Mouse (Mus musculus): Measurements from ENCODE around the gene Fam24b. TPM values are rescaled to one million over a fixed set of nuclear protein-coding genes. Genes with fewer than 3 reads are reported as not detected.

Gene Fam24b
- polyA plus RNA-seq (2012; fragmentation: generic; extraction: Trizol) = under 1 TPM in 1 of 2 experiments, not detected in 1; 0.15 TPM

DNA sequence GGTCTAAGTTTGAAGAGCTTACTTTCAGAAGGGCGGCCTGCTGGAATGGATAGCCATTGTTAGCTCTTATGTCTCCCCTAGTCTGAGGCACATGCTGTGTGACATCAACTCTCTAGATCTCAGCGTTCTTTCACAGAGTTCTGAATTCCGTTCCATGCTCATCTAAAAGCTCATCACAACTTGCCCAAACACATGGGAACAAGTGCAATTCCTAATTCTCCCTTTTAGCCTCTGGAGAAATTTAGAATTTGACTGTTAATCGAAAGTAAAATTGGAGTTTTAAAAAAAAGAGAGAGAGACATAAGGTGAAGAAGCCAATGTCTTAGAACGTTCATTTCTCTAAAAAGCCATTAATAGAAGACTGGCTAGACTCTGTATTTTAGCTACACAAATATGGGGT, at the start of gene Fam24b:
Fam24b (minus strand) TSS at position 101 of the 400 bp plus-strand sequence.

DNA sequence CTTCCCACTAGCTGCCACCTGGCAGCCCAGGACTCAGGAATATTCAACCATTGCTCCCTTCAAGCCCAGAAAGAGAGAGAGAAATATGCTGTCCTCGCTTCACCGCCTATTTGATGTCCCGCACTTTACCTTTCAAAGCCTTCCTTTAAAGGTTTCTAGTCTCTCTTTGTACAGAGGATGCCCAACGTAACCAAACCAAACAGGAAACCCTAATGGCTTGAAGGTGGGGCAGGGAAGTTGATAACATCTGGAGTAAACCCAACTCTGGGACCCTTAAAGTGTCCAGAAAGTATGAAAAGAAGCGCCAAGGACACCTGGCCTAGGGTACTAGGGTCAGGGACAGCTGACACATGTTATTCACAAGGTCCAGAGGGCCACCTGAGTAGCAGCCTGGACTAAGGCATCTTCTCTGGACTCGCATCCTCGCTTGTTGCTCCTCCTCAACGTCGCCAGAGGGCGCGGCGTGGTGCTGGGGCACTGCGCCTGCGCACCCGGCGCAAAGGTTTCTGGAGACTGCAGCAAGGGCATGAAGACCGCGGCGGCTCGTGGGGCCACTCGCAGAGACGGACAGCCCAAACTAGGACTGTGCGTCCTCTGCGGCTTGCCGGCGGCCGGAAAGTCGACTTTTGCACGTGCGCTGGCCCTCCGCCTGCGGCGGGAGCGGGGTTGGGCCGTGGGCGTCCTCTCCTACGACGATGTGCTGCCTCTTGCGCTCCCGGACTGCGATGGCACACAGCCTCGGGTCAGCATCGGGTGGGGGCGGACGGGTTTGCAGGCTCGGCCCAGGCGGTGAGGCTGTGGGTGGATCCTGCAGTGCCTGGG, 41.5 kb upstream of the Fam24b start, which contains the start of gene Pstk:
Pstk (plus strand) TSS at position 494 of the 822 bp plus-strand sequence.

DNA sequence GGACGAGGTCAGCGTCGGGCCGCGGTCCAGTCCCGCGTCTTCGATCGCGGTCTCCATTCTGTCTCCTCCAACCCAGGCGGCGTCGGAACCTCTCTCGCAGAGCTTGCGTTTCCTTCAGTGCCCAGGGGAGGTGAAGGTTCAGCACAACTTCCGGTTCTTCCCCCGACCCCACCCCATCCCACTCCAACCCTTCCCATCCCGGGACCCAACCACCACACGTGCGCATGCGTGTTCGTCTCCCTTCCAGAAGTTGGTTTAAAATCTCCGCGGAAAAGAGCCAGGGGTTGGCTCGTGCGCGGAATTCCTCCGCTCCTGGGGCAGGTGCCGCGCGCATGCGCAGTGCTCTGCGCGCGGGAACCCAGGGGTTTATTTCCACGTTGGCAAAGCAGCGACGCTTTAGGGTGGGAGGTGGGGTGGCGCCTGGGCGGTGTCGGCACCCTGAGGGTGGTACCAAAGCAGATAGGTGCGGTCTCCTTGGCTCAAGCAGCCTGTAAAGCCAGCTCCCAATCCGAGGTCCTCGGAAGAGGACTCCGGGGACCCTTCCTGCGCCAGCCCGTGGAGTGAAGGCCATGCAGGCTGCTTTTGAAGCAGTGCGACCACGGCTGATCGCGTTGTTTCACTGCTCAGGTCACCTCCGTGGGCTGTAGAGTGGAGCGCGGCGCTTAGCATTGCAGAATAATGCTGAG, 33.4 kb upstream of the Fam24b start, which contains the start of gene 2310057M21Rik:
2310057M21Rik (minus strand) TSS at position 145 of the 686 bp plus-strand sequence.

DNA sequence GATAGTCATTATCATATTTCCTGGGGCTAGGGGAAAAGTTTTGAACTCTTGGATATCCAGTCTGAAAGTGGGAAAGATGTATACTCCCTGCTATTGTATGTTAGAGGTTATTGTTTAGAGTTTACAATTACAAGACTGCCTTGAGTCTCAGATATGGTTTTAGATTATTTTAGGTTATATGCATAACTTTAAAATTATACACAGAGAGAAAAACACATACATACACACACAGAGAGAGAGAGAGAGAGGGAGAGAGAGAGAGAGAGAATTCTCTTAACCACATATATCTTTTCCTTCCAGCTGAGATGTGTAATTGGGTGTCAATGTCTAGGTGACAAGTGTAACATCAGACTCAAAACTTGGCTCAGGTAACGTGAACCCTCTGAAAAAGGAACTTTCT, 4.2 kb upstream of the Fam24b start, which contains the start of gene Fam24a:
Fam24a (plus strand) TSS at position 301 of the 400 bp plus-strand sequence.

DNA sequence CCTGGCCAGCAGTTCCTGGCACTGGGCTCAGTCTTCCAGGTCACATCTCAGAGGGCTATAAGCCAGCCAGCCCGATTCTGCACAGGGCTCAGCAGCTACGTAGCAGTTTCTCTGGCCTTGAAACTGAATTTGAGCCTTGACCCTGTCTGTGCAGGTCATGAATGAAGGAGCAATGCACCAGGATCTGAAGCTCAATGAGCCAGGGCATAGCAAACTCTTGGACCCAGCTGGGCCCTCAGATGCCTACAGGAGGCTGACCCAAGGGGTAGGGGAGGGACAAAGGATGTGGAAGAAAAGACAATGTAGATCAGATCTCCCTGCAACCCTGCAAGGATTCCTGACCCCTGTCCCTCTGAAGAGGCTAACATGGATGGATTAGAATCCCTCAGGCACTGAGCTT, 7.1 kb downstream of the Fam24b start, which contains the start of gene Cuzd1:
Cuzd1 (minus strand) TSS at position 101 of the 400 bp plus-strand sequence.

Other genes starting within 250 kb of the Fam24b start
- not detected for gene 4933402N03Rik, start 183.2 kb downstream of the Fam24b start, polyA plus RNA-seq (2012; fragmentation: generic; extraction: Trizol)
- gene 5430419D17Rik, start 155.1 kb downstream of the Fam24b start, polyA plus RNA-seq (2012; fragmentation: generic; extraction: Trizol) = under 1 TPM; 0.01 to 0.02 TPM
- not detected for gene Cuzd1, start 7.2 kb downstream of the Fam24b start, polyA plus RNA-seq (2012; fragmentation: generic; extraction: Trizol)
- not detected for gene Fam24a, start 4.3 kb upstream of the Fam24b start, polyA plus RNA-seq (2012; fragmentation: generic; extraction: Trizol)
- 1 to 10 TPM; 1.1 to 3.5 TPM for gene 2310057M21Rik, start 33.2 kb upstream of the Fam24b start, polyA plus RNA-seq (2012; fragmentation: generic; extraction: Trizol)
- 10 to 100 TPM; 11.3 to 29.2 TPM for gene Pstk, start 41.6 kb upstream of the Fam24b start, polyA plus RNA-seq (2012; fragmentation: generic; extraction: Trizol)
- gene Ikzf5, start 81.0 kb upstream of the Fam24b start, polyA plus RNA-seq (2012; fragmentation: generic; extraction: Trizol) = 1 to 10 TPM; 2.3 to 3.4 TPM
- 10 to 100 TPM in 1 of 2 experiments, under 1 TPM in 1; 0.60 to 17.5 TPM for gene Acadsb, start 81.1 kb upstream of the Fam24b start, polyA plus RNA-seq (2012; fragmentation: generic; extraction: Trizol)
- not detected for gene Hmx3, start 213.4 kb upstream of the Fam24b start, polyA plus RNA-seq (2012; fragmentation: generic; extraction: Trizol)
- gene Hmx2, start 219.3 kb upstream of the Fam24b start, polyA plus RNA-seq (2012; fragmentation: generic; extraction: Trizol) = 1 to 10 TPM; 1.7 to 2.1 TPM
- 100 to 1,000 TPM in 1 of 2 experiments, 10 to 100 TPM in 1; 74.7 to 108 TPM for gene Bub3, start 230.7 kb upstream of the Fam24b start, polyA plus RNA-seq (2012; fragmentation: generic; extraction: Trizol)